Mouse (Mus musculus) stomach, postnatal 0 days (tissue): ENCODE measurements at regions not wholly inside any gene's neighbourhood (a gene's known extent, or its start where the extent isn't known, plus 50 kb on each side); places are given as distances from the start of the nearest gene placed in this dataset.

Source experiments
- ATAC-seq: fragments of 200-750 bp; cut with Nextera tagmentation; 2 replicates; pipeline ENCODE4 v1.8.0; 2017; ENCODE audit not compliant: low FRiP score, low TSS enrichment
- DNase-seq: peaks from one replicate; pipeline ENCODE4 v3.0.0-alpha.2; 2016; ENCODE audit warnings: low spot score
- H3K27ac ChIP-seq: fragments of 300-500 bp; sonication (generic); replicated peaks from 2 replicates; pipeline ENCODE4 v1.5.1; 2014; ENCODE audit warnings: mild to moderate bottlenecking, control low read depth
- H3K27me3 ChIP-seq: fragments of 300-500 bp; sonication (generic); 2 replicates; pipeline ENCODE4 v1.6.1; 2014; ENCODE audit warnings: low read length; ENCODE audit not compliant: control insufficient read depth, insufficient read depth
- H3K36me3 ChIP-seq: fragments of 300-500 bp; sonication (generic); 2 replicates; pipeline ENCODE4 v1.6.1; 2014; ENCODE audit warnings: low read length, mixed read lengths; ENCODE audit not compliant: control insufficient read depth, insufficient read depth
- H3K4me1 ChIP-seq: fragments of 300-500 bp; sonication (generic); replicated peaks from 2 replicates; pipeline ENCODE4 v1.6.1; 2014; ENCODE audit warnings: antibody characterized with exemption; ENCODE audit not compliant: control insufficient read depth, insufficient read depth
- H3K4me2 ChIP-seq: fragments of 300-500 bp; sonication (generic); replicated peaks from 2 replicates; pipeline ENCODE4 v1.6.1; 2014; ENCODE audit warnings: low read depth, mild to moderate bottlenecking, control low read depth, moderate library complexity
- H3K4me3 ChIP-seq: fragments of 300-500 bp; sonication (generic); 2 replicates; pipeline ENCODE4 v1.5.1; 2014; ENCODE audit warnings: low read depth, low read length, control low read depth
- H3K9ac ChIP-seq: fragments of 300-500 bp; sonication (generic); 2 replicates; pipeline ENCODE4 v1.6.1; 2014; ENCODE audit warnings: mild to moderate bottlenecking, low read length, control low read depth, mixed read lengths
- H3K9me3 ChIP-seq: fragments of 300-500 bp; sonication (generic); 2 replicates; pipeline ENCODE4 v1.6.1; 2016; ENCODE audit warnings: low read length; ENCODE audit not compliant: control insufficient read depth
- CTCF ChIP-seq: IDR thresholded peaks from 2 replicates; pipeline ENCODE4 v1.5.1; 2016; ENCODE audit warnings: antibody characterized with exemption, low read depth, mild to moderate bottlenecking, moderate library complexity
- EP300 ChIP-seq: optimal IDR thresholded peaks from 2 replicates; pipeline ENCODE3; 2016; ENCODE audit warnings: antibody characterized with exemption
- WGBS: fragments of 180-500 bp; shearing (Covaris S2); extraction: QIAGEN DNeasy Blood & Tissue Kit; methylation state at CpG from one replicate; pipeline ENCODE4 v1.1.7; 2014; 5-methylcytosine and 5-hydroxymethylcytosine counted together

DNA sequence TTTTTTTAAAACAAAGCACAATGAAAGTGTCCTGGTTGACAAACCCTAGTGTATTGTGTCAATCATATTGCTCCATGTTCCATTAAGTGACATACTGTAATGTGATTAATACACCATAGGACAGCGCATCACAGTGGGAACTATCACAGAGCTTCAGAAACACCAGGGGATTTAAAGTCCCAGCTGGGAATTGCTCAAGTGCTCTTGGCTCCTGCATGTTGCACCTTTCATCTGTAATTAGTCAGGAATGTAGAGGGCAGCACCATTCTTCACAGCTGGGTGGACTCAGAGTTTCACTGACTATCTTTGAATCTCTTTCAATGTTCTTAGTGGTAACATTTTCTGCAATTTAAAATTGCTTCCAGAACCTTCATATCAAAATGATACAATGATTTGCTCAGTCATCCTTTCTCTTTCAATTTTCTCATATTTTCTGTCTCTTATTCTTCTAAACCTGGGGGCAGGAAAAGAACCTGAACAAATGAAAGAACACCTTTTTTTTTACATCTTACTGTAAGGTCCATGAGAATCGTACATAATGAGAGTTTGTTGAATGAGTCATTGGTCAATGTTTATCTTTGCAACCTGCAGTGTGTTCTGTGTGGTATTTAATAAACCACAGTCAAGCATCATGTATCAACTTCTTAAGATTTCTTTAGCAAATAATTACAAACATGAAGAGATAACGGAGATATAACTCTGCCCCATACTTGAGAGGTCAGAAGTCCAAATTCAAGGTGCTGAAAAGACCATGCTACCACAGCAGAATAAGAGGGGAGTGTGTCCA lies 333.0 kb downstream of the Etaa1 start:
- DNase-seq (no peak), ATAC-seq (peak; percentile 75; the same call in 1 of the 2 replicates)
- Histone ChIP-seq H3K4me2 (no peak overlapping the region), H3K27me3 (no peaks in the 10 kb centered on the region), H3K4me1 (no peaks in the 10 kb centered on the region), H3K9ac (no peak overlapping the region), H3K9me3 (no peaks in the 10 kb centered on the region), H3K27ac (no peak overlapping the region), H3K36me3 (no peaks in the 10 kb centered on the region), H3K4me3 (no peak overlapping the region)
- 43% methylated on average over 3 of the region's 3 CpGs for WGBS
- 0 out of 2 replicates have a peak, but pooled peaks have one; percentile 8 for TF ChIP-seq CTCF
- no peak for TF ChIP-seq EP300

DNA sequence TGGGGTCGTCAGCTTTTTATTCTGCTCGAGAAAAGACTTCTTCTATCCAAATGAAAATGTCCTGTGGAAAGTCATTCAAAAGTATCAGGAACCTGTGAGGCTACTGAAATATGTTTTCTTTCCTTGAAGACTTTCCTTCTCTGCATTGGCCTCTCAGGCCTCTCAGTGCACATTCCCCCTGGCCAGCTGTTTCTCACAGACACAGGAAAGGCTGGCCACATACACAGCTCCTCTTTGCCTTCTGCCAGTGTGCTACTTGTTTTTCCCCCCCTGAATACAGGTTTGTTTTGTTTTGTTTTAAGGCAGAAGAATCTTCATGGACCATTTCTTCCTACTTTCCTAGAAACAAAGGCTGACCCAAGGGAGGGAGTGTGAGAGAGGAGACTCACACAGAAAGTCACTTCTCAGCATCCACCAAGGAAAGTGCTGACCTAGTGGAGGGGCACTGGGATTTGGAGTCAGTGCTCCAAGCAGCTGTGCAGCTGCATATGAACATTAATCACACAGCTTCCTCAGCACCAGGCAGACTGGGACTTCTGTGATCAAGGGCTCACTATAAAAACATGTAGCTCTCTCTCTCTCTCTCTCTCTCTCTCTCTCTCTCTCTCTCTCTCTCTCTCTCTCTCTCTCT lies 324.0 kb downstream of the Etaa1 start:
- Histone ChIP-seq H3K4me3 (no peak overlapping the region), H3K9me3 (no peaks in the 10 kb centered on the region)

DNA sequence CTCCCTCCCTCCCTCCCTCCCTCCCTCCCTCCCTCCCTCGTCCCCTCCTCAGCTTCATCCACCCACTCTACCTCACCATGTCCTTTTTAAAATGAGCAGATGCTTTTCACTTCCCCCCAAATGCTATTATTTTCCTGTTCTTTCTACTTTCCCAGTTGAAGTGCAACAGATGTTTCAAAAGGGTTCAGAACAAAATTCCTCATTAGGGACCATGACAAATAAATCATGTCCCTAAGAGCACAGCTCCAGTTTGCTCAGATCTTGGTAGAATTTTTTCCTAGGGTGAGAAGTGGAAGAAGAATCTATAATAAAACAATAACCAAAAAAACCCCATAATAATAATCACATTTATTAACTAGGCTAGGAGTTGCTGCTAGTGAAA lies 323.5 kb downstream of the Etaa1 start:
- Histone ChIP-seq H3K4me2 (no peak overlapping the region), H3K27me3 (no peaks in the 10 kb centered on the region), H3K27ac (no peak overlapping the region), H3K9me3 (no peaks in the 10 kb centered on the region), H3K9ac (no peak overlapping the region), H3K4me1 (no peaks in the 10 kb centered on the region), H3K4me3 (no peak overlapping the region), H3K36me3 (no peaks in the 10 kb centered on the region)
- TF ChIP-seq EP300: no peak
- TF ChIP-seq CTCF: no peak
- WGBS: 0% methylated on average over 1 of the region's 1 CpGs
- ATAC-seq (no peak), DNase-seq (no peak)

More for the DNA sequence above, 324.0 kb downstream of the Etaa1 start:
- 78% methylated on average over 2 of the region's 2 CpGs for whole genome bisulfite sequencing
- ATAC-seq (no peak), DNase-seq (no peak)
- H3K27me3 ChIP-seq: no peaks in the 10 kb centered on the region
- H3K9ac ChIP-seq: no peak overlapping the region
- no peaks in the 10 kb centered on the region for H3K36me3 ChIP-seq
- no peak overlapping the region for H3K4me2 ChIP-seq
- no peak overlapping the region for H3K27ac ChIP-seq
- TF ChIP-seq EP300: no peak
- TF ChIP-seq CTCF: no peak
- no peaks in the 10 kb centered on the region for H3K4me1 ChIP-seq

DNA sequence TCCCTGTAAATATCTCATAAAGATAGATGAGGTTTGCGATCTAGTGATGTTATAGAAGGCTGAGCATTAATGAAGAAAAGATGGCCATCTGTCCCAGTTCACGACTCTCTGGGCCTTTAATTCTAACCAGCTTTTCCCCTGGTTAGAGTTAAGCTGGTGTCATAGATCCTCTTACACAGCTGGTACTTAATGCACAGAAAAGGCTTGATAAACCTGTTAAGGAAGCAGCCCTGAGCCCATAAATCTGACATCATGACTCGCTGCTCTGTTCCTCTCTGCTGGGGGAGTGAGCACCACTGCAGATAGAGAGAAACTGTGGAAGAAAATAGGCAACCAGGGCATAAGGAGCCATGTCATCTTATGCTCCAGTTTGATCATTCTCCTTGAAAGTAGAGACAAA lies 316.5 kb downstream of the Etaa1 start:
- H3K9ac ChIP-seq: no peak overlapping the region
- no peaks in the 10 kb centered on the region for H3K4me1 ChIP-seq

DNA sequence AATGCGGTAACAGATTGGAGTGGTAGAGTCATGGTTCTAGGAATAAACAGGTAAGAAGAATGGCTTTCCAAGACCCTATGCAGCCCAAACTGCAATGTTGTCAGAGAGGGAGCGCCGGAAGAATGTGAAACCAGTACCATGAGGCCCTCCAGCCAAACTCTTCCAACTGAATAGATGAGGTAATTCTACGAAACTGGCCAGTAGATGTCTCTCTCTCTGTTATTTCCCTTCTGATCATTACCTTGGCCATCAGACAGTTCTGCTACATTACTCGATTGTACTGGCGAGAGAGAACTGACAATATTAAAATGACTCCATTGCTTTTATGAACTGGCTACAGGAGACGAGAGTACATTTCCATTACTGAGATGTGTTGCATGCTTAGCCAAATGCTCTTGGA lies 313.8 kb downstream of the Etaa1 start:
- TF ChIP-seq EP300 (no peak), CTCF (peak; percentile 30)
- H3K27ac ChIP-seq: no peak overlapping the region
- H3K9ac ChIP-seq: no peak overlapping the region
- ATAC-seq (no peak), DNase-seq (no peak)
- no peak overlapping the region for H3K4me2 ChIP-seq
- no peaks in the 10 kb centered on the region for H3K27me3 ChIP-seq
- H3K4me3 ChIP-seq: no peak overlapping the region
- 64% methylated on average over 7 of the region's 7 CpGs for WGBS
- H3K9me3 ChIP-seq: no peaks in the 10 kb centered on the region
- H3K4me1 ChIP-seq: no peaks in the 10 kb centered on the region
- H3K36me3 ChIP-seq: no peaks in the 10 kb centered on the region

More for the DNA sequence above, 316.5 kb downstream of the Etaa1 start:
- Histone ChIP-seq H3K4me2 (no peak overlapping the region), H3K27ac (no peak overlapping the region), H3K9me3 (no peaks in the 10 kb centered on the region), H3K4me3 (no peak overlapping the region), H3K27me3 (no peaks in the 10 kb centered on the region), H3K36me3 (no peaks in the 10 kb centered on the region)
- DNase-seq (no peak), ATAC-seq (no peak)
- 58% methylated on average over 3 of the region's 3 CpGs for WGBS
- TF ChIP-seq EP300 (no peak), CTCF (no peak)

DNA sequence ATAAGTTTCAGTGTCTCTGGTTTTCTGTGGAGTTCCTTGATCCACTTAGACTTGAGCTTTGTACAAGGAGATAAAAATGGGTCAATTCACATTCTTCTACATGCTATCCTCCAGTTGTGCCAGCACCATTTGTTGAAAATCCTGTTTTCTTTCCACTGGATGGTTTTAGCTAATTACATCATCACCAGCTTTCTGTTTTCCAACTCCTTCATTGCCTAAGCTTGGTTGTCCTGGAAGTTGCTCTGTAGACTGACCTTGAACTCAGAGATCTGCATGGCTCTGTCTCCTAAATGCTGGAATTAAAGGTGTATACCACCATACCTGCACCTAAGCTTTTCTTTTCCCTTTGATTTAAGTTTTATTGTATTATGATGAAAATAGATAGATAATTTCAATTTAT lies 306.2 kb downstream of the Etaa1 start:
- H3K4me3 ChIP-seq: no peak overlapping the region
- H3K4me1 ChIP-seq: no peaks in the 10 kb centered on the region
- H3K36me3 ChIP-seq: no peaks in the 10 kb centered on the region
- DNase-seq (no peak), ATAC-seq (no peak)
- no peak overlapping the region for H3K9ac ChIP-seq
- TF ChIP-seq EP300 (no peak), CTCF (no peak)
- no peak overlapping the region for H3K27ac ChIP-seq
- no peaks in the 10 kb centered on the region for H3K9me3 ChIP-seq
- H3K4me2 ChIP-seq: no peak overlapping the region
- no peaks in the 10 kb centered on the region for H3K27me3 ChIP-seq
